Mouse (Mus musculus): ENCODE measurements around the gene Tmem159.

GRCm38 (mm10) chr7:120123776-120124175 is 21.6 kb downstream of the Tmem159 start:
- TF ChIP-seq CTCF (IDR thresholded peaks at IDR 0.05; ENCODE audit: low read depth) (no peak), EP300 (IDR thresholded peaks at IDR 0.05; ENCODE audit: low read depth) (no peak)

Measured in liver, postnatal 0 days (tissue).